Mouse (Mus musculus): ENCODE measurements around the gene Uhrf1bp1.

Uhrf1bp1 gene

DNA sequence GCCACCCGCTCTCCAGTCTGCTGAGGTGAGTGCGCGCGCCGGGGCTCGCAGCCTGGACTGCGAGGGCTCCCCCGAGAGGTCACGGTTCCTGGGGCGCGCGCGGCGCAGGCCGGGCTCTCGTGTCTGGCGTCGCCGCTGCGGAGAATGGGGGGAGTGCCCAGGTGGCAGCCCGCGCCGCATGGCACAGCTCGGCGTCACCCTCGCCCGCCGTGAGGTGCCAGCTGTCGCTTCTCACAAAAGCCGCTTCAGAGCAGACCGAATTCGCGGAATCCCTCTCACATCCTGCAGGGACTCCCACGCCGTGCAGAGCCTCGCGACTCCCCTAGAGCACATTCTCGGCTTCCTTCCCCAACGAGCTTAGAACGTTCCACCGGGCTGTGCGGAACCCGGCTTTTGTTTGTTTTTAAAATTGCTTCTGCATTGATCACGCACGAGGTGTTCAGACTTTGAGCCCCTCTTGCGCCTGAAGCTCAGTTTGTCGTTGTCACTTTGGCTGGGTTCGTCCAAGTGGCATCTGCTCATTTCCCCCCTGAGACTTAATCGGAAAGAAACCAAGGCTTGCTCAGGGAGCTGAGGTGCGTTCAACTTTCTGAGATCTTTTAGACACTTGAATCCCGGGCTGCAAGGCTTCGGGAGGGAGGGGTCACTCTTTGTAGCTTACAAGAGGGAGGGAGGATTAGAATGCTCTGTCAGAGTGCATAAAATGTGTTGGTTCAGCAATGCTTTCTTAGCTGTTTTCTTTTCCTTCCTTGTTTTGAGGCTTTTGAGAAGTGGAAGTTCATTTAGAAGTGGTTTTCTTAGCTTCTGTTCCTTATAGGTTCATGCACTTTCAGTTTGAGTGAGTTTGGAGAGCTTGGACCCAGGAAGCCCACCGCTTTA lies 53.6 kb downstream of the Uhrf1bp1 start, which contains the start of gene Taf11:
Gene Taf11, minus strand, starts transcription at position 223 of the 879 bp plus-strand sequence.
- DNase-seq (ENCODE audit: low spot score) = no peak

DNA sequence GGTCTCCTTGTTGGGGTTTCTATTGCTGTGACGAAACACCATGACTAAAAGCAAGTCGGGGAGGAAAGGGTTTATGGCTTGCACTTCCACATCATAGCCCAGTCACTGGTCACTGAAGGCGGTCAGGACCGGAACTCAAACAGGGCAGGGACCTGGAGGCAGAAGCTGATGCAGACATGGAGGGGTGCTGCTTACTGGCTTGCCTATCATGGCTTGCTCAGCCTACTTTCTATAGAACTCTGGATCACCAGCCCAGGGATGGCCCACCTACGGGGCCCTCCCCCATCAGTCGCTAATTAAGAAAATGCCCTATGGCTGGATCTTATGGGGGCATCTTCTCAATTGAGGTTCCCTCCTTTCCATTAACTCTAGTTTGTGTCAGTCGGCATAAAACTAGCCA lies 55.1 kb downstream of the Uhrf1bp1 start:
- no peak for DNase-seq (ENCODE audit: low spot score)

DNA sequence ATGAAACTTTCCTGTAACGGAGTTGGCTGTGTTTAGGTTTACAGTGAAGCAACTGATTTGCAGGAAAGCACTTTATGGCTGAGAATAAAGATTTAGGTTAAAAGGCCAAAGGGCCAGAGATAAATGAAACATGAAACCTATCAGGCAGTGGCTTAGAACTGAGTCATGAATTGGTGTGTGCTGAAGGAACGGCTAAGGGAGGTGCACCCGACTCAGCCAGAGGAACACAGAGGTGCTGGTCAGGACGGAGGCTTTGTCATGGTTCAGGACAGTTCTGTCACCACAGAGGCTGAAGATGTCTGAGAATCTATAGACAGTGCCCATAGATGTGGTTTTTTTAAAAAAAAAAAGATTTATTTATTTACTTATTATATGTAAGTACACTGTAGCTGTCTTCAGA lies 58.5 kb downstream of the Uhrf1bp1 start:
- no peak for DNase-seq (ENCODE audit: low spot score)

DNA sequence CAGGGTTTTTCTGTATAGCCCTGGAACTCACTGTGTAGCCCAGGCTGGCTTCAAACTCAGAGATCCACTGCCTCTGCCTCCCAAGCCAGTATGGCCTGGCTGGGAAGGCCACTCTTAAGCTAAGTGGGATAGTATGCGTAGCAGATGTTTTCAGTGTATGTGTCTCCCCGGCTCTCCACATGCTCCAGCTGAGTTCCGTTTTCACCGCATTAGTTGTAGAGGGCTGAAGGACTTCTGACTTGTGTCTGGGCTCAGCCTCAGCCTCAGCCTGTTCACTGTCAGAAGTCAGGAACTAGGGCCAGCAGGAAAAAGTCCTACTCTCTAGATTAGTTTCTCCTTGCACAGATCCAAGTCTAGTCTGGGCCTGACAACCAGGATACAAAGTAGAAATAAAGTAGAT lies 60.1 kb downstream of the Uhrf1bp1 start:
- DNase-seq (ENCODE audit: low spot score) = no peak

DNA sequence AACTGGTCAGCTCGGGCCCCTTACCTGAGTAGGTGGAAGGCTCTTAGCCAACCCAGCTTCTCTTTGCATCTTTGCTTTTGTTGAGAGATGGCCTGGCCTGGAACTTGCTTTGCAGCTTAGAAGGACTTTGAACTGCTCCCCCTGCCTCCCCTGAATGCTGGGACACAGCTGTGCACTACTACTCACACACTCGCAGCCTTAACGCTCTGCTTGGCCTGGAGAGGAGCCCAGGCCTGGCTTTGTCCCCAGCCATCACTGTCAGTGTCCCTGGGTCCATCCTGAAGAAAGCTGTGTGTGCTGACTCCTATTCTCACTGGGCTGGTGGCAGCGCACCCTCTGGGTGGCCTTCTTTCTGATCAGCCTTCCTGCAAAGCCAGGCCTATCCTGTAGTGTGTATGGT lies 64.4 kb downstream of the Uhrf1bp1 start:
- DNase-seq (ENCODE audit: low spot score) = no peak

DNA sequence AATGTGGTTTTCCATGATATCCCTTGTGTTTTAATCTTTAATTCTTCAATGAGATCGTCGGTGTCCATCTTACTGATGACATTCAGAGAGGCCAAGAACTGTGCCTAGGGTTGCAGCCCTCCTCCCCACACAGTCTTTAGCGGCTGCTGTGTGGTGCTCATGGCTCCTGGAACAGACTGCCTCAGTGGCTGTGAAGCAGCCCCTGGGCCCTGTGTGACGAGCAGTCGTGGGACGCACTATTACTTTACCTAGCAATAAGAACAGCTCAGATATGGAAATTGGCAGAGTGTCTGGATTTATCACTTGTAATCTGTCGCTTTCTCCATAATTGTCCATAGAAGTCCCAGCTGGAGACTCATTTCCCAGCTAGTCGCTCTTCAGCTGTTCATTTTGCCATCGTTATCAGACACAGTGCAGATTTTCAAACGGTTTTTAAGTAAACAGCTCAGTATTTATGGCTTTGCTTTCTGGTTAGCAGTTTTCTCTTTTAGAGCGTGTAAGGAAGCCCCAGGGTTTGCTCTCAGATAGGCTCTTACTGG lies 66.0 kb downstream of the Uhrf1bp1 start:
- no peak for DNase-seq (ENCODE audit: low spot score)

DNA sequence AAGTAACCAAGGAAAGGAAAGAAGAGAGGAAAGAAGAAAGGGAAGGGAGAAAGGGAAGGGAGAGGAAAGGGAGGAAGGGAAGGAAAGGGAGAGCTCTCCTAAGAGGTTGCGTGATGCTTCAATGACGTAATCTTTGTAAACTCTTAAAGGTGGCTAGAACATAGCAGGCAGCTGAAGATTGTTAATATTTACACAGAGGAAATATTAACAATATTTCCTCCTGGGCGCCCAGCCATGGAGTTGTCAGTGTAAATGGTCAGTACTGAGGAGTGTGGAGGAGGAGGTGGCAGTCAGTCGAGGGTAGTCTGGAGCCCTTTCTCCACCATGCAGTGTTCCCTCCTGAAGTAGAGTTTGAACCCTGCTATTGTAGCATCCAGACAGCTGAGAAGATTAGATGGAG lies 68.8 kb downstream of the Uhrf1bp1 start:
- no peak for DNase-seq (ENCODE audit: low spot score)

GRCm38 (mm10) chr17:27925504-27925903 lies 69.3 kb downstream of the Uhrf1bp1 start:
- DNase-seq (ENCODE audit: low spot score) = no peak

DNA sequence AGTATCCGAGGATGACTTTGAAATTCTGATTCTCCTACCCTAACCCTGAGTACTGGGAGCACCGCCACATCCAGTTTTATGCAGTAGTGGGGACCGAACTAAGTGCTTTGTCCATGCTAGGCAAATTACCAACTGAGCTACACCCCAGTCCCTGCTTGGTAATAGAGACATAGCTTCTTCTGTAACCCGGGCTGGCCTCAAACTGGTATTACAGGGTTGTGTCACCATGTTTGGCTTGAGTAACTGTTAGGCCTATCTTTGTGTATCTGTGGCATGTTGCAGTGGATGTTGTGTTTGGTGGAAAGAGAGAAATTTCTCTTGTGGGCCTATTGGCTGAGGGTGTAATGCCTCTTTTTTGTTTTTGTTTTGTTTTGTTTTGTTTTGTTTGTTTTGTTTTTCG lies 74.0 kb downstream of the Uhrf1bp1 start:
- DNase-seq (ENCODE audit: low spot score) = no peak

DNA sequence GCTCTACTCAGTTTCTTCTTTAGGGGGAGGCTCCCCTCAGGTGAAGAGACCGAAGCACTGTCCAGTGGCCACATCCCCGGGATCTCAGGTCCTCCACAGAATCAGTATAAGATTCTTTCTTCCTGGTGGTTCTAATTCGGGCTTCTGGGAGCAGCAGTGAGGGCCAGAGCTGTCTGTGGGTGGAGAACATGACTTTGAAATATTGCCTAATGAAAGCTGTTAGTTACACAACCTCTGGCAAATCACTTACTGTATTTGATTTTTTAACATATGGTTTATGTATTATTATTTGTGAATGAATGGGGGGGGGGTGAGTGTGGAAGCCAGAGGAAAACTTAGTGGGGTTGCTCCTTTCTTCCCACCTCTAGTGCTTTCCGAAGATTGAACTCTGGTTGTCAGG lies 75.6 kb downstream of the Uhrf1bp1 start:
- DNase-seq (ENCODE audit: low spot score) = no peak

- DNase-seq (ENCODE audit: low spot score) = no peak
Observed at GRCm38 (mm10) chr17:27934136-27934910, 78.1 kb downstream of the Uhrf1bp1 start.

- DNase-seq (ENCODE audit: low spot score) = no peak
Observed at GRCm38 (mm10) chr17:27935091-27935490, 78.8 kb downstream of the Uhrf1bp1 start.

GRCm38 (mm10) chr17:27937054-27937615 lies 80.9 kb downstream of the Uhrf1bp1 start:
- DNase-seq (ENCODE audit: low spot score) = no peak

DNA sequence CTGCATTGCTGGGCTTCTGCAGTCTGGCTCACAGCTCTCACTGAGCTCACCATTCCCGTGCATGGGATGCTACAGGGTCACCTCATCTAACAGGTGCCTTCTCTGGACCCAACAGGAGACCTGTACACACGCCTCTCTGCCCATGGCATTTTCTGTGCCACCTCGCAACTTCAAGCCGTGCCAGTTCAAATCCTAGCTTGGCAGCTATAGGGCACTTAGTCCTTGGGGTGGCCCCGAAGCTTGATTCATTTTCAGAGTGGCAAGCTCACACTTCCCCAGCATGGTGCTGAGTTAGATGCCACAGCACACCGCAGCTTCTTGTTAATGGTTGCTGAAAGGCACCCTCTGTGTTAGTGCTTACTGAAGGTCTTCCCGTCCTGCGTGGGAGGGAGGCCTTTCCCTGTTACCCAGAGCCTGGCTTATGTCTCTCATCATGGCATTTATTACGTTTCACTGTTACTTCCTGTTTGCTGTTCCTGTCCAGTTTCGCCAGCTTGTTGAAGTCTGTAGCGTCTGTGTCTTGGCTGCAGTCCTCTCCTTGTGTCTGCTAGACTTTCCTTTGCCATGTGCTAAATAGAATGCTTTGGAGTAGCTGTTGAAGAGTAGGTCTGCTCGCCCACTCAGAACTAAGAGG lies 82.0 kb downstream of the Uhrf1bp1 start:
- no peak for DNase-seq (ENCODE audit: low spot score)

DNA sequence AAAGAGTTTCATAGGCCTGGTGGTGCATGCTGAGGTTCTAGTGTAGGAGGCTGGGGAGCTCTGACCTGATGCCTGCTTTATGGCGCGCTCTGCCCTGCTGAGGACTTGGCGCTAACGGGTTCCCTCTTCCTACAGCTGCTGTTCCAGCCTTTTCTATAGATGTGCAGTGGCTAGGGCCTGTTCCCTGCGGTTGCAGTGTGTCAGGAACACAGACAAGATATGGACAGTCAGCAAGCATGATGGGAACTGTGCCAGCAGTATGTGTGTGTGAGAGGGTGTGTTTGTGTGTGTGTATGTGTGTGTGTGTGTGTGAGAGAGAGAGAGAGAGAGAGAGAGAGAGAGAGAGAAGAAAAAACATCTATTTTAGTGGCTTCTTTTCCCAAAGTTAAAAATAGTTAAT lies 82.8 kb downstream of the Uhrf1bp1 start:
- peak; percentile 60 for DNase-seq (ENCODE audit: low spot score)

- no peak for DNase-seq (ENCODE audit: low spot score)
Observed at GRCm38 (mm10) chr17:27940352-27940751, 84.1 kb downstream of the Uhrf1bp1 start.

GRCm38 (mm10) chr17:27941178-27941577 lies 84.9 kb downstream of the Uhrf1bp1 start:
- DNase-seq (ENCODE audit: low spot score) = no peak

DNA sequence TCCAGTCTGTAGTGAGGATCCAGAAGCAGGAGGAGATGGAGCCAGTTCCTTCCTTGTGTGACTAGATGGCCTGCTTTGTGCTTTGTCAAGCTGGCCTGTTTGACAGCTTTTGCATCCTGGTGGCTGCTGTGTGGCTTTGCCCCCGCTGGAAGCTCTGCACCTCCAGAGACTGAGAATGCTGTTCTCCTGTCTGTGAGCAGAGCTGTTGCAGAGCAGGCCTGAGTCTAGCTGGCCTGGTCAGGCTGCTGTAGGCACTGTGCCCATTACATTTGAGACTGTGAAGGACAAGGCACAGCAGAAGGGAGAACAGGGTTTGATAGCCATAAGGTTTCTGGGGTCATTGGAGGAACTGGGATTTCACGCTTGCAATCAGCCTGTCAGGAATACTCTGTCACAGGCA lies 85.5 kb downstream of the Uhrf1bp1 start:
- DNase-seq (ENCODE audit: low spot score) = no peak

GRCm38 (mm10) chr17:27942131-27942530 lies 85.9 kb downstream of the Uhrf1bp1 start:
- no peak for DNase-seq (ENCODE audit: low spot score)

- peak; percentile 75 for DNase-seq (ENCODE audit: low spot score)
Observed at GRCm38 (mm10) chr17:27945546-27946216, 89.4 kb downstream of the Uhrf1bp1 start.

GRCm38 (mm10) chr17:27946371-27946770 lies 90.1 kb downstream of the Uhrf1bp1 start:
- no peak for DNase-seq (ENCODE audit: low spot score)
